Mouse (Mus musculus): Measurements from ENCODE around the gene Tdg.

GRCm38 (mm10) chr10:82670205-82670604, 40.6 kb downstream of the Tdg start:
- TF ChIP-seq GATA1 (IDR thresholded peaks at IDR 0.05; ENCODE audit: borderline replicate concordance, low read length) (no peak), CTCF (IDR thresholded peaks at IDR 0.05; ENCODE audit: low read depth, low read length) (no peak), GATA2 (IDR thresholded peaks at IDR 0.05; ENCODE audit: borderline replicate concordance, low read depth, low read length) (no peak)

All from G1E (cell line).